Mouse (Mus musculus): ENCODE measurements at regions not wholly inside any gene's neighbourhood (a gene's known extent, or its start where the extent isn't known, plus 50 kb on each side); places are given as distances from the start of the nearest gene placed in this dataset.

DNA sequence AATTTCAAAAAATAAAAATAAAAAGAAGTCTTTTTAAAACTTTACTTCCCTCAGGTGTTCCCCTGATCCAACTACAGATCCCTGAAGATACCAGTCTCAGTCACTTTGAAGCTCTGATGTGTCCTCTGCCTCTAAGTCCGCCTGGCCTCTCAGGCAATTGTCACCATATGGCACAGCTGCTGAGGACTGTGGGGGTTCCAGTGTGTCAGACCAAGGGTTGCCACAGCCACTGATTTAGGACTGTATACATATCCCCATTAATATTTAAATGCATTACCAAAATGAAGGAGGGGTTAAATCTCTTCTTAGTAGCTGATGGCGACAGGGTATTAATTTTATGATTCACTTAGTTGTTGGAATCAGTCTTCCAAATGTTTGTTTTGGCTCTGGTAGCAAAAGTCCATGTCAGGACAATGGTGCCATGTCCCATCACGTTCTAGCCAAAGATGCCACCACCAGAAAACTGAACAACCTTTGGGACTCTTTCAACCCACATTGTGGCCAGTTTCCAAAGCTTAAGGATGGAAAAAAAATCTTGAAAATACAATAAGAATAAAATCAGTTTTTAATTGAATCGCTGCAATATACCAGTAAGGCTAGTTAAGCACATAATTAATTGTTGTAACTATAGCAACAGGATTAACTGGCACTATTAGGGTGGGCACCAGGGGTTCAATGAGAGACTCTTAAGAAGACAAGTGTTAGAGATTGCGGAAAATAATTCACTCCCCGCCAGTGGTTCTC, 62.5 kb downstream of the Arrdc4 start:
- DNase-seq, result no peak

DNA sequence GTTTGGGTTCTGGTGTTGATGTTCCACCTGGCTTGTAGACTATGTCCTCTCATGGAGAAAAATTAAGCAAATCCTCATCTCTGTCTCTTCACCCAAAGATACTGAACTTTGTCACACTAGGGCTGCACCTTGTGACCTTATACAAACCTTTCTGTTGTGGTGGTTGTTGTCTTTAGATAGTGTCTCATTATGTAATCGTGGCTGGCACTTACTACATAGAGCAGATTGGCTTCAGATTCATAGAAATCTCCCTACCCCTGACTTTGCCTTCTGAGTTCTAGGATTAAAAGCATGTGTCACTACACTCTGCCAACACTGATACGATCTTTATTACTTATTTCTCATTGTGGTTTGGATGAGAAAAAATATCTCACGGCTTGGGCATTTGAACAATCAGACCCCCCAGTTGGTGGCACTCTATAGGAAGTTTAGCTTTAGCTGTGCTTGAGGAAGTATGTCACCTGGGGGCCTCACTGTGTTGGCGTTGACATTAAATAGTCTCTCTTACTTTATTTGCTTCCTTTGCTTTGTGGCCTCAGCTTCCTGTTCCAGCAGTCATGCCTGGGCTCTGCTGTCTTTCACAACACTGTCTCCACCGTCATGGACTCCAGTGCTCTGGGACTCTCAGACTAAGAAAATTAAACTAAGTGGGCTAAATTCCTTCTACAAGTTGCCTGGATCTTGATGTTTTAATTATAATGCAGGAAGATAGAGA, 66.0 kb downstream of the Arrdc4 start:
- no peak for DNase-seq

DNA sequence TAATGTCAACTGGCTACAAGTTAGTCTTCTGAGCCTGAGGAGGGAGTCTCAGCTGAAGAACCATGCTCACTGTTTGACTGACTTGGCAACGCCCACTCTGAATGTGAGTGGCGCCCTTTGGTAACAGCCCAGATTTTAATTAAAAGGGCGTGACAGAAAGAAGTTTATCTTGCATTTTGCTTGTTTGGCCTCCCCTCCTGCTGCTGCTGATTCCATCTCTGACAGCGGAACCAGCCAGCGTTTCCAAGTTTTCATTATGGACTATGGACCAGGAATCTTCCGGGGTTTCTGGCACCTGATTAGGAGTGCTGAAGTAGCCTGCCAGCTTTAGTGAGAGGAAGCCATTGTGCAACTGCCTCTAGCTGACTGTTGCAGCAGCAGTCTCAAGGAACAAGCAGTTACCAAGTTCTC, 66.7 kb downstream of the Arrdc4 start:
- DNase-seq, result peak; percentile 47 to 52

DNA sequence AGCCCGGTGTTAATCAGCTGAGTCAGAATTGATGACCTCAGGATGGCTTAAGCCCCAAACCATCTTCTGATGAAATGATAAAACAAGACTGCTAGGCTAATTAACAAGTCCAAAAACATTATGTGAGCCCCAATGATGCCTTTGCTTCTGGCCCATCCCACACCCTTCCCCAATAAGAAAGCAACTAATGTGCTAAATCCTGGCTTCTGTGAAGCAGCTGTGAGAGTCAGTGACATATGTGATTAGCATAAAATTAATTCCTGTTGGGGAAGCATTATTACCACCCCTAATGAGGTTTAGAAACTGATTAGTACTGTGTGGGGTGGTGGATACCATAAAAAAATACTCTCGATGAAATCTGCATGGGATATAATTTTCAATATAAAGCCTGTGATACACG, 69.3 kb downstream of the Arrdc4 start:
- no peak for DNase-seq

DNA sequence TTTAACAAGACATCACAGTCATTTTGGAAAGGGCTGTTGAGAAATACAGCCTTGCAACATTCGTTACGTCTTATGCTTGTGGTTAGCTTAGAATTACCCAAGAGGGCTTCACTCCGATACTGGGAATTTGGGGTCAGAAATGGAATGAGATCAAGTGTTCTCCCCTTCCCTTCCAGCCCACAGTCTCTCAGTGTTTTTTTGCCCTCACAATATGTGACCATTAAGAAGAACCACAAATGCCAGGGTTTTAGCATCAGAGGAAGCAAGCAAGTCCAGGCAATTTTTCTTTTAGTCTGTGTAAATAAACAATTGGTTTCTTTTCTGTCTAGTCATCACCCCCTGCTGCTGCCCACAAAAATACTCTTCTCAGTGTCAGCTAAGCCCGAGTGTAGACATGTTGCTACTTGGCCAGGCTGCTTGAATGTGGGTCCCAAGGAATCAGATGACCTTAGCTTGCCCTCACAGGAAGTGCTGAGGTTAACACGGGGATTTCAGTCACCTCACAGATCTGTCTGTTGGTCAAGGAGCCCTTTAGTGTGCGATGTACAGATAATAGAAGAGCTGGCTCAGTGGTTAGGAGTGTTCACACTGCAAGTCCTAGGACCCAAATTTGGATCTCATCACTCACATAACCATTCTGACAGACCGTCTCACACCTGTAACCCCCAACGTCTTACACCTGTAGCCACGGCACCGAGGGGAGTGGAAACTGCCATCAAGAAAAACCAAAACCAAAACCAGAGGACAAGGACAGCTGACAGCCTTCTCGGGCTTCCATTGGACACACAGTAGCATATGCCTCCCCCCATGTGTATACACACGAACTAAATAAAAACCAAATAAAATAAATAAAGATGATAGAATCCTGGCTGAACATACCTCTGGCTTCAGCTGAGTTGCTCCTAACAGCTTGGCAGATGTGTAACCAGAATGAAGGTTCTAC, 81.0 kb downstream of the Arrdc4 start:
- DNase-seq, result no peak

DNA sequence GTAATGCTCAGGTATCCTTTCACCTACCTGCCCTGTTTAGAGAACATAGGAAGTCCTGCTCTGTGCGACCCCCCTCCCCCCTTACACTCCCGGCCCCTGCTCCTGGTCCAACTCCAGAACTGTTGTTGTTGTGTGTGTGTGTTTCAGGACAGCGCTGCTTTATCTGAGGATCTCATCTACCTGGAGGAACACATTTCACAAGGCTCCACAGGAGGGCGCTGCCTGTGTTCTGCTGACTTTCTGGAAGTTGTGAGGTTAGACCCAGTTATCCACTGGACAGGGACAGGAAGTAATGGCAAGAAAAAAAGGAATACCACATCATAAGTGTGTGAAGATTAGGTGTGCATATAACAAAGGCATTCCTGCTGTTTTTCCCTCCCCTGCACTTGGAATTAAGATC, 81.8 kb downstream of the Arrdc4 start:
- DNase-seq, result peak in 1 of 2 experiments; percentile 35

DNA sequence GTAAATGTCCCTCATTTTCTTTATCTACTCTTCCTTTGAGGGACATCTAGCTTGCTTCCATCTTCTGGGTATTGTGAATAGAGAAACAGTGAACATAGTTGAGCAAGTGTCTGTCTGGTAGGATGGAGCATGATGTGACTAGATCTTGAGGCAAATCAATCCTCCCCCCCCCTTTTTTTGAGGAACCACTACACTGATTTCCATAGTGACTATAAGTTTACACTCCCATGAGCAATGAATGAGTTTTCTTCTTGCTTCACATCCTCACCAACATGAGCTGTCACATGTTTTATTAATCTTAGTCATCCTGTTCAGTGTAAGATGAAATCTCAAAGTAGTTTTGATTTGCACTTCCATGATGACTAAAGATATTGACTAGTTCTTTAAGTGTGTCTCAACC, 92.7 kb downstream of the Arrdc4 start:
- no peak for DNase-seq

DNA sequence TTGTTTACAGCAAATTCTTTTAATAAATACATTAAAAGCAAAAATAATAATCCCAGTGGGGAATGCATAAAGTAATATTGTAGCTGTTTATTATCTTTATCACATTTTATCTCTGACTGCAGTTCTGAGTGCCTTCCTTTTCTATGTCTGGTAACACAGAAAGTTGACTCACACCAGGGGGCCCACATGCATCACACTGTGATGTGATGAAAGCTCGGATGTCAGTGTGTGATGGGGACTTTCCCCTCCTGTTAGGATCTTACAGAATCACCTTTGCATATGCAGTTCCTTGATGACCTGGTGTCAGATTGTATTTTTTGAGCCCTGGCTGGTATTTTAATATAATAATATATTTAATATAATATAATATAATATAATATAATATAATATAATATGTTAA, 95.5 kb downstream of the Arrdc4 start:
- no peak for DNase-seq

DNA sequence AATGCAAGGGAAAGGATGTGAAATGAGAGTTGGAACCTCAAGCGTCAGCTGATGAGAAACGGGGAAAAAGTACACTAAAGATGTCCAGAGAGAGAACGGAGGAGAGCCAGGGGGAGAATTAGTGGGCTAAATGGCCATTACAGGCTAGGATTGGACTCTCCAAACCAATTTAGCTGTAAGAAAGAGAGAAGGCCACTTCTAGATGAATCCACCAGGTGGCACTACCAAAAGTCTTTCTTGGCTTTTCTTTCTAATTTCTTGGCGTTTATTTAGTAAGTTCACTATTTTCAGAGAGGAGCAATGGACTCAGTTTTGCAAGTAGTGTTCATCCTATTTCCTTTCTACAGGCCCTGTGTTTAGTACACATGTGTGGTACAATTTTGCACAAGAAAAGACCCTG, 97.6 kb downstream of the Arrdc4 start:
- DNase-seq, result peak in 1 of 2 experiments; percentile 15

DNA sequence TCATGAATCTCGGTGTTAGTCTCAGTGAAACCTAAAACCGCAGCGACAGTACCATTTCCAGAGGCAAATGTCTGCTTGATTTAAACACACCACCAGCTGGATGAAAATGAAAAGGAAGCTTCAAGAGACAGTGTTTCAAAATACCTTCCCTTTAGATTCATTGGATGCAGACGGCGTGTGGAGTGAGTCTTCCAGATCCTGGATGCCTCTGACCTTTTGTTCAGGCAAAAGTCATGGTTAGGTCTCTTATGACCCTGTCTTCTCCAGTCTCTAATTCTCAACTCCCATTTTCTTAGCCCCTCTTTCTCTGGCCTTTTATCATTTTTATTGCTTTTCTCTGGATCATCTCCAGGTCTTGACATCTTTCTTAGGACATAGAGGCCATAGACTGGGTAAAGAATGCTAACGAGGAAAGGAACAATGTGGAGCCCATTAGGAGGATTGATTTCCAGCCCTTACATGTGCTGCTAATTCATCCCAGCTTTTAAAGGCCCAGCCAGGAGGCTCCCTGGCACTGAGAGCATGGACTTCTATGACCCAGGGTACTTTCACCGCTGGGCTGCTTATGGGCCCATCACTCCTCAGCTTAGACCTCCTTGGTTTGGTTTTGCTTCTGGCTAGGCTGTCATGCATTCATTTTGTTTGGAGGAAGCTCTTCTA, 111.4 kb downstream of the Arrdc4 start:
- no peak for DNase-seq

DNA sequence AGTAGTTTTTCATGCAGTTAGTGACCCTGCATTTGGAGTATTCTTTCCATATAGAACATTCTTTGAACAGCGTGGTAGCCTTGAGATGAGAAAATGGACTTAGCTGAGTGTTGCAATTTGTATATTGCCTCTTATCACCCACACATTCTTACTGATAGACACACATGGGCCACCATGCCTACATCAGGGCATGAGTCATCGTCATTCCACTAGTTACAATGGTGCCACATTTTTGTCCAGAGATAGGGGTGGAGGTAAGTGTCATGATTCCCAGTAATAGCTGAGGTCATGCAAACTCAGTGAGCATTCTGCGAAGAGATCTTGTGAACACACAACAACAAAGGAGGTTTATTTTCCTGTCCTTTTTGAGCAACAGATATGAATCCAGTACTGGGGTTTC, 128.0 kb downstream of the Arrdc4 start:
- no peak for DNase-seq

DNA sequence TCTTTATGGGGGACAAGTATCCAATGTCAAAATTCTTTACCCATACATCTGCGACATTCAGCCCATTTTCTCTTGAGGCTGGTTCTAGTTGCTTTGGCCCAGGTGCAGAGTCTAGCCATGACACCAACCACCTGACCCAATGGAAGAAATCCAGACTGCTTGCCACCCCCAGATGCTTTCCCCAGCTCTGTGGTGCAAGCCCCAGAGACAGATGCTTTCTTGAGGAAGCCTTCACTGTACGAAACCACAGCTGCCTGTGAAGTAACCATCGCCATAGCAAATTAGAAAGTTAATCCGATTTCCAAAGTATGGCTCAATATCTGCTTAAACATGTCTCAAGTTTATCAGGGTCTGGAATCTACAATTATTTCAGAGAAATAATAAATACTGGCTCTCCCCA, 138.5 kb downstream of the Arrdc4 start:
- DNase-seq, result no peak

DNA sequence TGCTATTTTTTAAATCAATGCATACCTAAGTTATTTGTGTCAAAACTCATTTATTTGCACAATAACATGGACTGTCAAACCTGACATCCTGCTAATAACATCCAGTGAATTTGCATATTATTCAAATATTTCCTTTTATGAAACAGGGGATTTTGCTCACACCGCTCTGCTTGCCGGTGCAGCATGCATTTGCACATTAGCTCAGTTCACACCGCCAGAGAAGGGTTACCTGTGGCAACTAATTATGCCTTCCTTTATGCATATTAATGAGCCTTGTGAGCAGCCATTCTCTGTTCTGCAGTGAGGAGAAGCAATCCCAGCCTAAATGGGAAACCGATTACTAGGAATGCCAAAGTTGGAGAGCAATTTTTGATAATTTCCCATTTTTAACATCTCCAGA, 141.9 kb downstream of the Arrdc4 start:
- no peak for DNase-seq

DNA sequence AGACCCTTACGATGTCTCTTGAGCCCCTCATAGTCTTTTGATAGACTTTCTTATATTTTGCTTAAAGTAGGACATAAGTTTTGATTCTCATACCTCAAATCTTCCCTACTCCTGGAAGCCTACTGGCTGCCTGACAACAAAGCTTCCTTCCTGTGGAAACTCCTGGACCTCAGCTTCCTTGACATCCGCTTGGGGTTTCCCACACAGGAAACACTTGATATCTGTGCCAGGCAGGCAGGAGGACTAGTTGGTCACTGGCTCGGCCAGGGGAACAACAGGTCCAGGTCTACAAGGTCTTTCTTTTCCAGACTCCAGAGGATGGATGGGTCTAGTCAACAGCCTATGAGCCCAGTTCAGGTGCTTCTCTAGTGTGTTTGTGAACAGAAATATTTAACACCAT, 142.8 kb downstream of the Arrdc4 start:
- DNase-seq, result peak; percentile 15 to 26

DNA sequence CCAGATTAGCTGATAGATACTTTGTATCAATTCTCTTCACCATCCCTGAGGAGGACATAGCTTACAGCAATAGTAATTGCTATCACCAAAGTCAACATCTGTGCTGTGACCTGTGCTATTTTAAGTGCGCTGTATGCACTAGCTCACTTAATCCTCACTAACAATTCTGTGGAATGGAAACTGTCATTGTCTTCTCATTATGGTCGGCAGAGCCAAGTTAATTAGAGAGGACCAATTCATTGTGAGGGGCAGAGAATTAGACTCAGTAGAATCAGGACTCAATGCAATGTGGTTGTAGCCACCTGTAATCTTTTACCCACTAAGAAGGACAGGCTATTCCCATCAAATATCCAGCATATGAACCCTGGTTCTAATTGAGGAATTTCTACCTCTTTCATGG, 145.3 kb downstream of the Arrdc4 start:
- no peak for DNase-seq

DNA sequence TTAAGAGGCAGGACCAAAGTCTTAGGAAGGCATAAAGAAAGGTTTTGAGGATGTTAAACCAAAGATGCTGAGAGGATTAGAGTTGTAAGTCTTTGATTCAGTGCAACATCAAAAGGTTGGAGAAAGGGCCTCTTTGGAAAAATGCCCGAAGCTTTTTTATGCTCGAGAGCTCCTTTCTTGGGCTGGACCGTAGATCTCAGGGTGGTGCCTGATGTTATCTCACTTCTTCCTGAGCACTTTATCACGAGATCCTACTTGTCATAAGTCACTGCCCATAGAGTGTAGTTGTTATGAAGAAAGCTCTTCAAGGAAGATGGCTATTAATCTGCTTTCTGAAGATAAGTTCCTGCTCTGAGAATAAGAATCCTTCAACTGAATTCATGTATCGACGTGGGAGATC, 147.0 kb downstream of the Arrdc4 start:
- DNase-seq, result peak; percentile 9 to 38

DNA sequence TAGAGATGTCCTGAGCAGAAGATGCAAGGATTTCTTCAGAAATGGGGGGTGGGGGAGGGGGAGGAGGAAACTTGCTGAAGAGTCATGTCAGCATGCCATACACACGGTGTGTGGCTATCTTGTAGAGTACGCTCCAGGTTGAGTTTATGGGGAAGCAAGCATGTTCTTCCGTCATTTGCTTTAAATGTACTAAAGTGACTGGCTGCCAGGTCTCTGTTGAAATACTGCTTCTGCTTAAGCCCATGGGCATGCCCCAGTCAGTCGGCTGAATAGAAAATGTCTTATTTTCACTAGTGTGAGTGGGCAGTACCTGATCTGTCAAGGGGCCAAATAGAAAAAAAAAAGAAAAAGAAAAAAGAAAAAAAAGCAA, 155.0 kb downstream of the Arrdc4 start:
- DNase-seq, result no peak

DNA sequence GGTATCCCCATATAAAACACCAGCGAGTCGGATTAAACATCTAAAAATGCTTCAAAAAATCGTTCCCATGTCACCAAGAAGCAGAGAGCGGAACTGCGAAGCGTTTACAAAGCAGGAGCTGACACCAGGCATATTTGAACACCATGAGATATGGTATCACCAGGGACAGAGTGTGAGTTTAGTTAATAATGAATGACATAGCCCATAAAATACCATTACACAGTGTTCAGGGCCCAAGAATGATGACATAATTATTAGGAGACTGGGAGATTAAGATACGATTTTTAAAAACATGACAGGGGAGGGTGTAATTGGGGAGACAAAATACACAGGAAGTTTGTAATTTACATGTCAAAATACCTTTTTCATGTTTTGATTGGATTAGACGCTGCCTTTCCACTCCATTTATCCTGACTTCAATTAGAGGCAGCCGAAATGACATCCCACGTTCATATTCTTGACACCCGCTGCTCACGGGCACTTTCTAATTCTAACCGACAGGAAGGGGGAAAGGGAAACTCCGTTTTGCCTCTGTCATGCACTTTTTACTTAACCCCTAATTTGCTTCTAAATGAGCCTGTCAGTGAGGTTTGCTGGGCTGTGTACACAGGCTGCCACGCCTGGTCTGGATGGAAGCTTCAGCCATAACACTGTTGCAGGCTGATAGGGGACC, 155.6 kb downstream of the Arrdc4 start:
- no peak for DNase-seq

DNA sequence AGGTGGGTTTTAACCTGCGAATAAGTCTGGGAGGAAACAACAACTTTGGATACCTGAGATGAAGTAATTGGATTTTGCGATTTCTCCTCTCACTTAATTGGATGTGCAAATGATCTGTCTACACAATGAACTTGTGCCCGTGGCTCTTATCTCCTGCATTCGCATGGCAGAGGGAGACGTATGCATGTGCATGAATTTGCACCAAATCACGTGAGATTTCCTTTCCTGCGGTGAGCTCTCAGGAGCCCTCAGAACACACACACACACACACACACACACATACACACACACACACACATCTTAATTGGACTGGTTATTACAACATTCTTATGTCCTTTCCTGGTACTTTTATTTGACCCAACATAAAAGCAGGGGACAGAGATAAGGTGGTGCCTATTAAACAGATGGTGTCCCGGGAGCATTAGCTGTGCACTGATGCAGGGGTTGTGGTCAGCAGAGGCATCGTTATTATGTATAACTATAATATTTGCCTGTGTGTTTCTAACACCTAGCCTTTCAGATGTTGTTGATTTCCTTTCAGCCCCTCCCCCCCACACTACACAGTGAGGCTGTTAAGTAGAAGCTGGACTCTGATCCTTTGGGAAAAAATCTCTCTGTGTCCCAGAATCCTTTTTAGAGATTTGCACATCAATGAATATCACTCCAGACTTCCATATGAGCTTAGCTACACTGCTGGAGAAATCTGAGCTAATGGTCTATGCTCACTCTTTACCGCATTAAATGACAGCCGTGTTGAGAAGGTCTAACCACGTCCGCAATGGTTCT, 166.3 kb downstream of the Arrdc4 start:
- DNase-seq, result no peak

DNA sequence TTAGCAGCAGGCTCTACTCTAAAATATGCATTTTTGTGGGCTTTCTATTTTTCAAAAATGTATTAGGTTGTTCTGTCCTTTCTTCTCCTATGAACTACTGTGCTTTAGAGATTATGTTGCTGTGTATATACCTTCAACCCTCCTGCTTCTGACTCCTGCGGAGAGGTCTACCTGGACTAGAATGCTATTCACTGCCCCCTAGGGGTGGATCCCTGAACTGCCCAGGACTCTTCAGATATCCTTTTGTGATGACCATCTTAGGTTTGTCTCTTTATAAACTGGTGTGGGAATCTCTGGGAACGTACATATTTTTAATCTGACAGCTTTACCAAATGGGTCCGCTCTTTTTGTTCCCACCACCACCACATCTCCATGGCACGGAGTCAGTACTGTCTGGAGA, 168.4 kb downstream of the Arrdc4 start:
- peak; percentile 18 to 67 for DNase-seq

DNA sequence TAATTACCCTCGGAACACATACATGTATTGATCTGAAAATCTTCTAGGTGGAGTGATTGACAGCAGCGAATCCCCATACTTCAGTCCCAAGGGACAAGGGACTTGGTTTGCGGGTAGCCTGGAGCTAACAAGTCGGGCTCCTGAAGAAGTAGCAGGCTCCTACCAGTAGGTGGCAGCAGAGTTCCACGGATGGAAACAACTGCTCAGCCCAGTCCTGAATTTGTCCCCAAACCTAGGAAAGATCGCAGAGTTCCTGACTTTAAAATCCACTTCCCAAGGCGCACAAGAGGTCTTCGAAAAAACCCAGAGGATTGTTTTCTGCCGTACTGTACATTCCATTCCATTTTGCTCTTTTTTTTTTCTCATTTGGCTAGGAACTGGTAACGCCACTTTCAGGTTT, 169.4 kb downstream of the Arrdc4 start:
- DNase-seq, result peak; percentile 64 to 87

DNA sequence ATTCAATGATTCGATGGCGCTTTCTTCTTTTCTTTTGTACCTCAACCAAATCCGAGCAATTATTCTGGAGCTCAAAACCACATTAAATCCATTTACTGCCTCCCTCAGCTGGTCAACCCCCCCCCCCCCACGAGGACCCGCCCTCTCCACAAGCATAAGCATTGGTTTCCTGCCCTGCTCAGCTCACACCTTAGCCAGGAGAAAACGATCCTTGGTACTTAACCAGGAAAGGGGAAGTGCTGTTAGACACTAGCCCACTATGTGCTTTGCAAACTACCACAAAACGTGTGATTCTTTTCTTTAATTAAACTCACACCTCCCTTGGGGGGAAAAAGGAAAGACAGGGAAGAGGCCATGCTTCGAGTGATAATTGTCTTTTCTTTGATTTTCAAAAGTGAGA, 169.8 kb downstream of the Arrdc4 start:
- DNase-seq, result no peak
